Mouse (Mus musculus): ENCODE results near the gene Vmn1r26. TPM values are rescaled to one million over a fixed set of nuclear protein-coding genes. Genes with fewer than 3 reads are reported as not detected.

Gene Vmn1r26
- polyA plus RNA-seq (2014; fragmentation: Illumina TruSeq; extraction: RNeasy Lipid Tissue Mini Kit (QIAGEN cat#74804); ENCODE audit: low read depth, low replicate concordance), result not detected

DNA sequence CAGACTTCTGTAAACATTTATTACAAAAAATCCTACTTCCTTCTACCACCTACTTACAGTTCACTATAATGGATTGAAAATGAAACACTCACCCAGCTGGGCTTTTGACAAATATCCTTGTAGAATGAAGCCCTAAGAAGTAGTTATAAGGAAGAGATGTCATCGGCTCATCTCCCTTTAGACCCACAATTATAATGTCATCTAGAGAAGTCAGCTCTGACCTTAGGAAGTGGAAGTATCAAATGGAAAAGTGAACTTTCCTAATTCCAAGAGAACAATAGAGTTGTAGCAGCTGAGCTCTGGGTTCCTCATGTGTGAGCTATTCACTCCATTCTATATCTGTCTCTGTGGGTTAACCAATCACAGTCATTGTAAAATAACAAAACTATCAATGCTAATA, at the start of gene Vmn1r26:
Vmn1r26 (minus strand) TSS at position 101 of the 400 bp plus-strand sequence.

DNA sequence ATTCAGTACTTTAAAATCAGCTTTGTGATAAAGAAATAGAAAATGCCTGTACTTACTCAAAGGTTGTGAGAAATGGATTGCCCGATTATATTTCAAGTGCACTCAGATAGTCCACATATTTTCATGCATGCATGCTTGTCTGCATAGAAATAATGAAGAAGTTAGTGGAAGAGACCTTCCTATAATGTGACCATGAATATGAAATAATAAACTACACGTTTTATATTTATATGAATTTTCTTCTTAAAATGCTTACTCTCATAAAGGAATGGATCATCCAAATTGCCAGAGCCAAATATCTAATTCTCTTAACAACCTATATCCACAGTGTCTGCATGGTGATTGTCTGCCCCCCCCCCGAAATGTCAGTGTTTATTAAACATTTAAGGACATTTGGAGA, 34.2 kb downstream of the Vmn1r26 start, which contains the start of gene Vmn1r25:
Vmn1r25 (minus strand) TSS at position 101 of the 400 bp plus-strand sequence.

DNA sequence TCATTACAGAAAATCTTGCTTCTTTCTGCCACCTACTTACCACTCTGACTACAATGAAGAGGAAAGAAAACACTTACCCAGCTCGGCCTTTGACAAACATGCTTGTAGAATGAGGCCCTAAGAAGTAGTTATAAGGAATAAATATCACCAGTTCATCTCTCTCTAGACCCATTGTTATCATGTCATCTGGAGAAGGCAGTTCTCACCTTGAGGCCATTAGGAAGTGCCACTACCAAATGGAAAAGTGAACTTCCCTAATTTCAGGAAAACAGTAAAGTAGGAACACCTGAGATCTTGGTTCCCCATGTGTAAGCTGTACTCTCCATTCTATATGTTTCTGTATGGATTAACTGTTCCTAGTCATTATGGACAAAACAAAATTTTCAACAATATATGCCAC, 53.6 kb downstream of the Vmn1r26 start, which contains the start of gene Vmn1r24:
Vmn1r24 (minus strand) TSS at position 101 of the 400 bp plus-strand sequence.

Other genes with a start within 250 kb of the Vmn1r26 start
- 18.6 TPM for gene Vopp1, start 190.0 kb downstream of the Vmn1r26 start, polyA plus RNA-seq (2014; fragmentation: Illumina TruSeq; extraction: RNeasy Lipid Tissue Mini Kit (QIAGEN cat#74804); ENCODE audit: low read depth, low replicate concordance)
- not detected for gene Vmn1r21, start 164.8 kb downstream of the Vmn1r26 start, polyA plus RNA-seq (2014; fragmentation: Illumina TruSeq; extraction: RNeasy Lipid Tissue Mini Kit (QIAGEN cat#74804); ENCODE audit: low read depth, low replicate concordance)
- gene Vmn1r22, start 107.1 kb downstream of the Vmn1r26 start, polyA plus RNA-seq (2014; fragmentation: Illumina TruSeq; extraction: RNeasy Lipid Tissue Mini Kit (QIAGEN cat#74804); ENCODE audit: low read depth, low replicate concordance), result not detected
- gene Vmn1r23, start 88.3 kb downstream of the Vmn1r26 start, polyA plus RNA-seq (2014; fragmentation: Illumina TruSeq; extraction: RNeasy Lipid Tissue Mini Kit (QIAGEN cat#74804); ENCODE audit: low read depth, low replicate concordance), result not detected
- gene Vmn1r24, start 53.7 kb downstream of the Vmn1r26 start, polyA plus RNA-seq (2014; fragmentation: Illumina TruSeq; extraction: RNeasy Lipid Tissue Mini Kit (QIAGEN cat#74804); ENCODE audit: low read depth, low replicate concordance), result not detected
- not detected for gene Vmn1r25, start 34.3 kb downstream of the Vmn1r26 start, polyA plus RNA-seq (2014; fragmentation: Illumina TruSeq; extraction: RNeasy Lipid Tissue Mini Kit (QIAGEN cat#74804); ENCODE audit: low read depth, low replicate concordance)
- not detected for gene Vmn1r27, start 203.7 kb upstream of the Vmn1r26 start, polyA plus RNA-seq (2014; fragmentation: Illumina TruSeq; extraction: RNeasy Lipid Tissue Mini Kit (QIAGEN cat#74804); ENCODE audit: low read depth, low replicate concordance)
- gene Vmn1r28, start 246.9 kb upstream of the Vmn1r26 start, polyA plus RNA-seq (2014; fragmentation: Illumina TruSeq; extraction: RNeasy Lipid Tissue Mini Kit (QIAGEN cat#74804); ENCODE audit: low read depth, low replicate concordance), result not detected